Mouse (Mus musculus) heart, embryonic 14.5 days (tissue): ENCODE results near the gene Zdhhc1. TPM values are rescaled to one million over a fixed set of nuclear protein-coding genes. Genes with fewer than 3 reads are reported as not detected.

Experiments used
- ATAC-seq: fragments of 200-750 bp; cut with Nextera tagmentation; 2 replicates; pipeline ENCODE4 v1.8.0; 2017; ENCODE audit warnings: low read depth, moderate TSS enrichment; ENCODE audit not compliant: insufficient number of reproducible peaks, insufficient read depth, low FRiP score
- H3K27ac ChIP-seq, 2 experiments: fragments of 200-500 bp in 1 of 2; fragments of 300-500 bp in 1 of 2; sonication (generic) in 1 of 2; replicated peaks in 1 of 2; 2 replicates each; pipeline ENCODE4 v1.5.1; 2012 to 2014; ENCODE audit warnings: low read depth in 2 of 2, low read length in 2 of 2, control low read depth in 1 of 2, mild to moderate bottlenecking in 1 of 2, mixed read lengths in 1 of 2; ENCODE audit not compliant: control insufficient read depth in 1 of 2, insufficient read depth in 1 of 2
- H3K27me3 ChIP-seq: fragments of 300-500 bp; sonication (generic); 2 replicates; pipeline ENCODE4 v1.6.1; 2014; ENCODE audit warnings: mild to moderate bottlenecking, low read length, control low read depth; ENCODE audit not compliant: control insufficient read depth, insufficient read depth
- H3K36me3 ChIP-seq: fragments of 300-500 bp; sonication (generic); 2 replicates; pipeline ENCODE4 v1.6.1; 2014; ENCODE audit warnings: mild to moderate bottlenecking, control low read depth, low read length, mixed read lengths; ENCODE audit not compliant: control insufficient read depth, insufficient read depth
- H3K4me1 ChIP-seq, 2 experiments: fragments of 200-500 bp in 1 of 2; fragments of 300-500 bp in 1 of 2; sonication (generic) in 1 of 2; 2 replicates each; pipeline ENCODE4 v1.6.1; 2012 to 2014; ENCODE audit warnings: low read length in 2 of 2, control low read depth in 1 of 2, mixed read lengths in 1 of 2; ENCODE audit not compliant: control insufficient read depth in 2 of 2, insufficient read depth in 2 of 2
- H3K4me2 ChIP-seq: fragments of 300-500 bp; sonication (generic); 2 replicates; pipeline ENCODE4 v1.6.1; 2014; ENCODE audit warnings: mild to moderate bottlenecking, low read length
- H3K4me3 ChIP-seq, 2 experiments: fragments of 200-500 bp in 1 of 2; fragments of 300-500 bp in 1 of 2; sonication (generic) in 1 of 2; 2 replicates each; pipeline ENCODE4 v1.5.1; 2012 to 2014; ENCODE audit warnings: low read length in 2 of 2, mild to moderate bottlenecking in 2 of 2, control low read depth in 1 of 2, low read depth in 1 of 2, moderate library complexity in 1 of 2; ENCODE audit not compliant: control insufficient read depth in 1 of 2, insufficient read depth in 1 of 2
- H3K9ac ChIP-seq: fragments of 300-500 bp; sonication (generic); 2 replicates; pipeline ENCODE4 v1.6.1; 2014; ENCODE audit warnings: mild to moderate bottlenecking, low read length
- H3K9me3 ChIP-seq: fragments of 300-500 bp; sonication (generic); 2 replicates; pipeline ENCODE4 v1.6.1; 2016; ENCODE audit warnings: low read length, control low read depth; ENCODE audit not compliant: control insufficient read depth
- WGBS: fragments of 180-500 bp; shearing (Covaris S2); extraction: QIAGEN DNeasy Blood & Tissue Kit; methylation state at CpG from one replicate; pipeline ENCODE4 v1.1.7; 2014; 5-methylcytosine and 5-hydroxymethylcytosine counted together
- polyA plus RNA-seq: library from polyadenylated mRNA; unstranded; fragments of >200 nt; fragmentation: Nextera tagmentation; extraction: Ambion mirVana; gene quantifications from 2 replicates; pipeline ENCODE4 v1.2.1, GENCODE M21; 2014

The Zdhhc1 gene
- polyA plus RNA-seq, 1 experiment from 2014 or later, result 24.5 TPM

- Histone ChIP-seq H3K27me3 (no peaks in the 10 kb centered on the region), H3K4me3 (no peak overlapping the region), H3K36me3 (no peaks in the 10 kb centered on the region), H3K4me2 (no peak overlapping the region), H3K27ac (no peak overlapping the region), H3K9ac (no peak overlapping the region), H3K4me1 (peaks cover 0 to 7% of the 10 kb centered on the region in 2 experiments; a peak in 2 of 4 replicates), H3K9me3 (no peaks in the 10 kb centered on the region)
- 49% methylated on average over 5 of the region's 5 CpGs for WGBS
- ATAC-seq, result no peak
Observed at GRCm38 (mm10) chr8:105433511-105433910, 63.2 kb downstream of the Zdhhc1 start.

GRCm38 (mm10) chr8:105433021-105433420, 63.7 kb downstream of the Zdhhc1 start:
- Histone ChIP-seq H3K4me2 (no peak overlapping the region), H3K9ac (no peak overlapping the region), H3K27ac (no peak overlapping the region), H3K4me3 (no peak overlapping the region), H3K4me1 (peaks cover 0 to 7% of the 10 kb centered on the region in 2 experiments; a peak in 2 of 4 replicates), H3K9me3 (no peaks in the 10 kb centered on the region), H3K36me3 (no peaks in the 10 kb centered on the region), H3K27me3 (no peaks in the 10 kb centered on the region)
- ATAC-seq, result no peak
- 56% methylated on average over 6 of the region's 6 CpGs for WGBS

DNA sequence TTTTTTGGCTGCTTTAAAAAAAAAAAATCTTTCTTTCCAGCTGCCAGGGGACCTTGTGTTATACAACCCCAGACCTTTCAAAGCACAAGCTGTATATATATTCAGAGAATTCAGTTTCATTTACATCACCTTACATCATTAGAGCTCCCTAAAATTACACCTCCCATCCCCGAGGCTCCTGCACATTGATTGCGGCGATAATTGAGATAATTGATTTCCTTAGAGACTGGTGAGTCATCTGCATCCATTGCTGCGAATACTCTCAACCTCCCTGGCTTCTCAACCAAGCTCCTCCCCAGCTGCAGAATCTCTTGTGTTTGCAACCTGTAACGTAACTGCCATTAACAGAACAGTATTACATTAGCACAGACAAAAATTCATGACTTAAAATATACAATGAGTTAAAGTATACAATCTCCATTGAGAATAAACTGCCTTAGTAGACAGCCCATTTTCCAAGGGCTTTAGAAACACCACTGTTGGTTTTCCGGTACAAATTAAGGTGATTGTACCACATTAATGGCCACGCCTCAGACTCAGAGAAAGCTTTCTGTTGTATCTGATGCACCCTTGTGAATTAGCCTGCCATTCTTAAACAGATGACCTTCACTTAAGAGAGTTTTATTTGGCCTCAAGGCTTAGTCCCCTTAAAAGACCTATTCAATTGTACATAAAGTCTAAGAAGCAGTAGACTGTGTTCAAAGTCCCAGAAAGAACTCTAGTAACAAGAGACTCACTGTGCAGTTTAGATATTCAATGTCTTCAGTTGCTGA, 64.8 kb downstream of the Zdhhc1 start:
- H3K9ac ChIP-seq, result no peak overlapping the region
- no peak for ATAC-seq
- H3K4me3 ChIP-seq, result no peak overlapping the region
- H3K36me3 ChIP-seq, result no peaks in the 10 kb centered on the region
- no peaks in the 10 kb centered on the region for H3K27me3 ChIP-seq
- H3K4me2 ChIP-seq, result no peak overlapping the region
- no peaks in the 10 kb centered on the region for H3K9me3 ChIP-seq
- WGBS, result 63% methylated on average over 7 of the region's 7 CpGs
- H3K4me1 ChIP-seq, result no peaks in the 10 kb centered on the region
- H3K27ac ChIP-seq, result no peak overlapping the region

GRCm38 (mm10) chr8:105426878-105427277, 69.8 kb downstream of the Zdhhc1 start:
- H3K36me3 ChIP-seq, result no peaks in the 10 kb centered on the region
- H3K27me3 ChIP-seq, result no peaks in the 10 kb centered on the region
- H3K4me2 ChIP-seq, result no peak overlapping the region
- no peak for ATAC-seq
- 58% methylated on average over 6 of the region's 6 CpGs for WGBS
- H3K4me3 ChIP-seq, result no peak overlapping the region
- no peaks in the 10 kb centered on the region for H3K4me1 ChIP-seq
- H3K9me3 ChIP-seq, result no peaks in the 10 kb centered on the region
- H3K9ac ChIP-seq, result no peak overlapping the region
- H3K27ac ChIP-seq, result no peak overlapping the region

Other genes with a start within 250 kb of the Zdhhc1 start
- gene B3gnt9, start 241.7 kb downstream of the Zdhhc1 start, polyA plus RNA-seq, result 11.5 and 15.0 TPM in 2 replicates
- gene Tradd, start 232.3 kb downstream of the Zdhhc1 start, polyA plus RNA-seq, result 15.2 and 18.0 TPM in 2 replicates
- gene Fbxl8, start 232.3 kb downstream of the Zdhhc1 start, polyA plus RNA-seq, result 2.9 and 4.0 TPM in 2 replicates
- gene Hsf4, start 227.1 kb downstream of the Zdhhc1 start, polyA plus RNA-seq, result 0.27 TPM in 1 of 2 replicates, not detected in the other
- gene Nol3, start 220.8 kb downstream of the Zdhhc1 start, polyA plus RNA-seq, result 2.9 and 3.4 TPM in 2 replicates
- 4.0 and 7.2 TPM in 2 replicates for gene 4931428F04Rik, start 207.0 kb downstream of the Zdhhc1 start, polyA plus RNA-seq
- gene Exoc3l, start 200.8 kb downstream of the Zdhhc1 start, polyA plus RNA-seq, result 13.7 and 14.7 TPM in 2 replicates
- 50.3 and 51.3 TPM in 2 replicates for gene E2f4, start 199.2 kb downstream of the Zdhhc1 start, polyA plus RNA-seq
- gene Elmo3, start 191.3 kb downstream of the Zdhhc1 start, polyA plus RNA-seq, result 3.4 TPM in 2 replicates
- 1.2 and 1.4 TPM in 2 replicates for gene Lrrc29, start 170.6 kb downstream of the Zdhhc1 start, polyA plus RNA-seq
- 81.1 and 88.6 TPM in 2 replicates for gene Tmem208, start 170.5 kb downstream of the Zdhhc1 start, polyA plus RNA-seq
- 2.2 and 2.3 TPM in 2 replicates for gene Fhod1, start 148.9 kb downstream of the Zdhhc1 start, polyA plus RNA-seq
- gene Slc9a5, start 148.1 kb downstream of the Zdhhc1 start, polyA plus RNA-seq, result 0.90 and 1.3 TPM in 2 replicates
- gene Plekhg4, start 123.6 kb downstream of the Zdhhc1 start, polyA plus RNA-seq, result 0.11 and 0.23 TPM in 2 replicates
- gene Kctd19, start 83.4 kb downstream of the Zdhhc1 start, polyA plus RNA-seq, result not detected in 2 replicates
- 0.12 and 0.38 TPM in 2 replicates for gene Lrrc36, start 83.3 kb downstream of the Zdhhc1 start, polyA plus RNA-seq
- 11.6 and 15.3 TPM in 2 replicates for gene Tppp3, start 25.4 kb downstream of the Zdhhc1 start, polyA plus RNA-seq
- gene Hsd11b2, start 21.9 kb upstream of the Zdhhc1 start, polyA plus RNA-seq, result 0.46 and 0.59 TPM in 2 replicates
- gene Atp6v0d1, start 69.1 kb upstream of the Zdhhc1 start, polyA plus RNA-seq, result 59.1 and 64.5 TPM in 2 replicates
- 25.7 and 25.8 TPM in 2 replicates for gene Ripor1, start 108.4 kb upstream of the Zdhhc1 start, polyA plus RNA-seq
- 54.7 and 62.5 TPM in 2 replicates for gene Ctcf, start 139.7 kb upstream of the Zdhhc1 start, polyA plus RNA-seq
- 0.54 TPM in 2 replicates for gene Agrp, start 140.5 kb upstream of the Zdhhc1 start, polyA plus RNA-seq
- gene Carmil2, start 189.4 kb upstream of the Zdhhc1 start, polyA plus RNA-seq, result 0.36 and 0.41 TPM in 2 replicates
- 39.7 and 41.7 TPM in 2 replicates for gene Acd, start 204.2 kb upstream of the Zdhhc1 start, polyA plus RNA-seq
- gene Pard6a, start 204.2 kb upstream of the Zdhhc1 start, polyA plus RNA-seq, result 12.9 and 17.3 TPM in 2 replicates
- gene 4933405L10Rik, start 210.8 kb upstream of the Zdhhc1 start, polyA plus RNA-seq, result not detected in 2 replicates
- gene Enkd1, start 211.3 kb upstream of the Zdhhc1 start, polyA plus RNA-seq, result 9.3 and 10.1 TPM in 2 replicates